Mouse (Mus musculus): ENCODE data around the gene Timm50. TPM values are rescaled to one million over a fixed set of nuclear protein-coding genes. Genes with fewer than 3 reads are reported as not detected.

Gene Timm50
- total and polyA plus RNA-seq, 3 experiments, result 86.3 to 145 (median 126) TPM

DNA sequence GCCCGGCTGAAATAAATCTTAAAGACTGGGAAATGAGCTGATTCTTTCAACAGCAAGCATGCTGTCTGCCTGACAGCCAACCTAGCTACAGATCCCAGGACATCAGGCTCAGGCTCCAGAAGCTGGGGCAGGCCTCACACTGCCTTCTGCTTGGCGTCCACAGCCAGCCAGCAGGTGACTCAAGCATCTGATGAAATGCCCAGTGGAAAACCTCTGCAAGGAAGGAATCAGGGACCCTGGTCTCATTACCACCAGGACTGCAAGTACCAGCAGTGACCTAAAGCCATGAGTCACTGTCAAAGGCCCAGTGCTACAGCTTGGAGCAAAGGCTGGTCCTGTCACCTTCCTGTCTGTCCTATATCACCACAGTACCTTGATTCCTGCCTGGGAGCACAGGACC lies 23.6 kb upstream of the Timm50 start:
- no peak overlapping the region for H3K9ac ChIP-seq (ENCODE audit: insufficient read depth, low read depth)
- dilution Hi-C loops (cut with MboI; ENCODE audit: extremely low pct_ligation_motif_present, extremely low pct_unique_long_range_greater_than_20kb, low sequenced_read_pairs), result no loop called here
- peaks cover 67% of the 10 kb centered on the region for H3K79me2 ChIP-seq (replicated peaks; ENCODE audit: control insufficient read depth, extremely low read depth, insufficient read depth, poor library complexity, severe bottlenecking)

GRCm38 (mm10) chr7:28334534-28334933 lies 22.7 kb upstream of the Timm50 start:
- dilution Hi-C loops (cut with MboI; ENCODE audit: extremely low pct_ligation_motif_present, extremely low pct_unique_long_range_greater_than_20kb, low sequenced_read_pairs), result no loop called here
- in situ Hi-C loops (cut with MboI; ENCODE audit: low pct_ligation_motif_present, low pct_unique_long_range_greater_than_20kb, low sequenced_read_pairs), result no loop called here
- Histone ChIP-seq H3K79me2 (replicated peaks; ENCODE audit: control insufficient read depth, extremely low read depth, insufficient read depth, poor library complexity, severe bottlenecking) (peaks cover 67% of the 10 kb centered on the region), H3K4me1 (ENCODE audit: control insufficient read depth in 1 of 2, insufficient read depth in 2 of 2) (peaks cover 9 to 23% of the 10 kb centered on the region in 2 experiments), H3K9ac (ENCODE audit: insufficient read depth, low read depth) (no peak overlapping the region), H3K27me3 (replicated peaks) (no peaks in the 10 kb centered on the region), H3K36me3 (replicated peaks in 1 of 2; ENCODE audit: control insufficient read depth in 1 of 2, insufficient read depth in 1 of 2, low read length in 1 of 2) (peaks cover 47 to 61% of the 10 kb centered on the region in 2 experiments), H3K9me3 (replicated peaks; ENCODE audit: low read length) (no peaks in the 10 kb centered on the region), H3K4me2 (ENCODE audit: insufficient read depth, low read depth, poor library complexity, severe bottlenecking) (no peak overlapping the region), H3K4me3 (replicated peaks in 1 of 3; ENCODE audit: low read depth in 2 of 3, low read length in 2 of 3, poor library complexity in 1 of 3) (no peak overlapping the region), H3K27ac (ENCODE audit: insufficient read depth, low read depth) (no peak overlapping the region)
- no peak for DNase-seq (ENCODE audit: extremely low read depth)
- TF ChIP-seq IRF4 (IDR thresholded peaks at IDR 0.05; ENCODE audit: low read depth, low read length), result no peak
- TF ChIP-seq ZMIZ1 (IDR thresholded peaks at IDR 0.05; ENCODE audit: low read depth, low read length), result no peak
- no peak for TF ChIP-seq PAX5 (IDR thresholded peaks at IDR 0.05; ENCODE audit: low read length)
- TF ChIP-seq MAZ (IDR thresholded peaks at IDR 0.05; ENCODE audit: low read depth, low read length), result no peak
- no peak for TF ChIP-seq MAFK (IDR thresholded peaks at IDR 0.05; ENCODE audit: insufficient replicate concordance, low read length)
- no peak for TF ChIP-seq USF2 (conservative IDR thresholded peaks at IDR 0.05; ENCODE audit: low read depth, low read length)
- no peak for TF ChIP-seq USF1 (IDR thresholded peaks at IDR 0.05; ENCODE audit: low read depth, low read length)
- no peak for TF ChIP-seq UBTF (IDR thresholded peaks at IDR 0.05; ENCODE audit: low read depth, low read length)
- TF ChIP-seq POLR2A (IDR thresholded peaks at IDR 0.05; ENCODE audit: low read depth, low read length), result no peak
- TF ChIP-seq NRF1 (IDR thresholded peaks at IDR 0.05; ENCODE audit: low read depth, low read length), result no peak
- no peak for TF ChIP-seq JUN (IDR thresholded peaks at IDR 0.05; ENCODE audit: insufficient read depth, low read depth, low read length)
- no peak for TF ChIP-seq CHD1 (IDR thresholded peaks at IDR 0.05; ENCODE audit: low read depth, low read length)
- no peak for TF ChIP-seq CTCF (conservative IDR thresholded peaks at IDR 0.05 in 1 of 2, IDR thresholded peaks at IDR 0.05 in 1 of 2; ENCODE audit: low read depth in 2 of 2, low read length in 2 of 2)

More for the DNA sequence above, 23.6 kb upstream of the Timm50 start:
- TF ChIP-seq SMC3 (IDR thresholded peaks at IDR 0.05; ENCODE audit: low read depth, low read length) (no peak), ETS1 (conservative IDR thresholded peaks at IDR 0.05; ENCODE audit: low read depth, low read length) (no peak), BHLHE40 (IDR thresholded peaks at IDR 0.05; ENCODE audit: low read depth, low read length) (no peak), POLR2A (IDR thresholded peaks at IDR 0.05; ENCODE audit: low read depth, low read length) (no peak), ZKSCAN1 (IDR thresholded peaks at IDR 0.05; ENCODE audit: borderline replicate concordance, low read depth, low read length) (no peak), MAFK (IDR thresholded peaks at IDR 0.05; ENCODE audit: insufficient replicate concordance, low read length) (no peak), RAD21 (IDR thresholded peaks at IDR 0.05; ENCODE audit: low read depth, low read length) (no peak), MAX (IDR thresholded peaks at IDR 0.05; ENCODE audit: low read length) (no peak), GABPA (IDR thresholded peaks at IDR 0.05; ENCODE audit: insufficient replicate concordance, low read depth, low read length) (no peak), RCOR1 (conservative IDR thresholded peaks at IDR 0.05; ENCODE audit: low read depth, low read length) (no peak), JUN (IDR thresholded peaks at IDR 0.05; ENCODE audit: insufficient read depth, low read depth, low read length) (no peak), EP300 (IDR thresholded peaks at IDR 0.05; ENCODE audit: low read length) (no peak)
- Histone ChIP-seq H3K4me2 (ENCODE audit: insufficient read depth, low read depth, poor library complexity, severe bottlenecking) (no peak overlapping the region), H3K36me3 (replicated peaks in 1 of 2; ENCODE audit: control insufficient read depth in 1 of 2, insufficient read depth in 1 of 2, low read length in 1 of 2) (peaks cover 38 to 52% of the 10 kb centered on the region in 2 experiments), H3K4me3 (replicated peaks in 1 of 3; ENCODE audit: low read depth in 2 of 3, low read length in 2 of 3, poor library complexity in 1 of 3) (no peak overlapping the region), H3K27me3 (replicated peaks) (no peaks in the 10 kb centered on the region), H3K27ac (ENCODE audit: insufficient read depth, low read depth) (no peak overlapping the region), H3K4me1 (ENCODE audit: control insufficient read depth in 1 of 2, insufficient read depth in 2 of 2) (peaks cover 9 to 23% of the 10 kb centered on the region in 2 experiments), H3K9me3 (replicated peaks; ENCODE audit: low read length) (no peaks in the 10 kb centered on the region)
- no peak for DNase-seq (ENCODE audit: extremely low read depth)
- in situ Hi-C loops (cut with MboI; ENCODE audit: low pct_ligation_motif_present, low pct_unique_long_range_greater_than_20kb, low sequenced_read_pairs), result no loop called here

Measured in CH12.LX (cell line).